16 mouse cellular contexts compared by ENCODE assay signal in the genomic region with DNA sequence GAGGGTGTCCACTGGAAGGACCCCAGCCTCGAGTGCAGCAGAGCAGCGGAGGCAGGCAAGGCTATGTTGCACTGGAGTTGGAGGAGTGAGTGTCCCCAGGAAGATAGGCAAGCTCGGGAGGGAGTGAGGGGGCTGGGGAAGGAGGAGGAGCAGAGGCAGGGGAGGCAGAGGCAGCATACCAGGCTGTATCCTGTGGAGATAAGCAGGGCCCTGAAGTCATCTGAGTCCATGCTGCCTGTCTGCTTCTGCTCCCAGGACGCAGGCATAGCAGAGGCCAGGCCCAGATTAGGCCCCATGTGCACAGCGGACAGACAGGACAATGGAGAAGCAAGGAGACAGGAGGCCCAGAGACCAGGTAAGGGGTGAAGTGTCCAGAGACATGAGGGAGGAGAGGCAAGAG. TPM values are rescaled to one million over a fixed set of nuclear protein-coding genes. Genes with fewer than 3 reads are reported as not detected.
DNase-seq lines count a peak whose midpoint lies in the region; ATAC-seq and TF ChIP-seq lines count a peak whose summit lies in the region.
"Had no signal": no experiment of that assay in that cellular context is flagged by ENCODE, and none has a peak within 500 bp of the region (broad histone marks: within the 10 kb centered on the region; RNA-seq: fewer than 3 reads in every experiment).

No protein-coding gene starts in this region.

- WGBS in embryonic facial prominence, embryonic 12.5 days: 56% methylated on average over 5 of the region's 5 CpGs
- 66% methylated on average over 5 of the region's 5 CpGs for WGBS in embryonic facial prominence, embryonic 10.5 days
- 46% methylated on average over 5 of the region's 5 CpGs for WGBS in midbrain, embryonic 10.5 days
- WGBS in midbrain, embryonic 14.5 days: 51% methylated on average over 5 of the region's 5 CpGs
- 66% methylated on average over 5 of the region's 5 CpGs for WGBS in liver, adult 2 months

- H3K36me3 ChIP-seq in embryonic facial prominence, embryonic 12.5 days: peaks cover 89% of the 10 kb centered on the region
- H3K36me3 ChIP-seq in embryonic facial prominence, embryonic 10.5 days (replicated peaks): peaks cover 93% of the 10 kb centered on the region
- H3K36me3 ChIP-seq in midbrain, embryonic 10.5 days: peaks cover 95% of the 10 kb centered on the region
- H3K36me3 ChIP-seq in midbrain, embryonic 14.5 days (ENCODE audit: control insufficient read depth, insufficient read depth, low read length): peaks cover 86% of the 10 kb centered on the region
- peaks cover 40% of the 10 kb centered on the region; the same call in 1 of the 2 replicates for H3K36me3 ChIP-seq in liver, adult 2 months (ENCODE audit: control insufficient read depth, insufficient read depth, low read length)

- no peak overlapping the region for H3K4me2 ChIP-seq in embryonic facial prominence, embryonic 12.5 days (replicated peaks)
- no peak overlapping the region for H3K4me2 ChIP-seq in midbrain, embryonic 14.5 days (ENCODE audit: low read length)

- no peak for DNase-seq in embryonic facial prominence, embryonic 10.5 days (ENCODE audit: low spot score)
- DNase-seq in midbrain, embryonic 10.5 days (ENCODE audit: low spot score): no peak
- DNase-seq in midbrain, embryonic 14.5 days: no peak
- no peak for DNase-seq in liver, adult 2 months (ENCODE audit: extremely low read depth, low read depth, low spot score)
- peak; percentile 67 for DNase-seq in yolk sac, embryonic 10.5 days (ENCODE audit: low spot score)
- no peak for DNase-seq in frontal cortex, postnatal 10 days (ENCODE audit: low spot score in 2 of 2)
- DNase-seq in adrenal gland, postnatal 4 days (ENCODE audit: low spot score in 2 of 2): no peak
- DNase-seq: cerebellum, adult 2 months; kidney, adult 18-20 months; left cerebral cortex, postnatal 4 days; lung, postnatal 36 days had no signal

- H3K27me3 ChIP-seq in embryonic facial prominence, embryonic 12.5 days: peaks cover 4% of the 10 kb centered on the region
- peaks cover 14% of the 10 kb centered on the region for H3K27me3 ChIP-seq in embryonic facial prominence, embryonic 10.5 days (replicated peaks; ENCODE audit: low read depth, poor library complexity, severe bottlenecking)
- peaks cover 13% of the 10 kb centered on the region for H3K27me3 ChIP-seq in midbrain, embryonic 10.5 days (ENCODE audit: low read depth, poor library complexity, severe bottlenecking)
- peaks cover 2% of the 10 kb centered on the region; the same call in 1 of the 2 replicates for H3K27me3 ChIP-seq in midbrain, embryonic 14.5 days (ENCODE audit: control insufficient read depth, insufficient read depth, low read length)
- no peaks in the 10 kb centered on the region for H3K27me3 ChIP-seq in liver, adult 2 months (ENCODE audit: control insufficient read depth, insufficient read depth, low read length)

- H3K9me3 ChIP-seq in embryonic facial prominence, embryonic 12.5 days: no peaks in the 10 kb centered on the region
- no peaks in the 10 kb centered on the region for H3K9me3 ChIP-seq in embryonic facial prominence, embryonic 10.5 days
- H3K9me3 ChIP-seq in midbrain, embryonic 10.5 days (replicated peaks): no peaks in the 10 kb centered on the region
- H3K9me3 ChIP-seq in midbrain, embryonic 14.5 days (ENCODE audit: control insufficient read depth, low read length): no peaks in the 10 kb centered on the region

- H3K4me3 ChIP-seq in embryonic facial prominence, embryonic 12.5 days: no peak overlapping the region
- no peak overlapping the region; the same call in 1 of the 2 replicates for H3K4me3 ChIP-seq in embryonic facial prominence, embryonic 10.5 days
- no peak overlapping the region for H3K4me3 ChIP-seq in midbrain, embryonic 10.5 days
- H3K4me3 ChIP-seq in midbrain, embryonic 14.5 days (replicated peaks; ENCODE audit: low read depth, low read length): no peak overlapping the region
- H3K4me3 ChIP-seq in liver, adult 2 months (ENCODE audit: insufficient read depth, low read depth, low read length): no peak overlapping the region

- no peak overlapping the region for H3K9ac ChIP-seq in embryonic facial prominence, embryonic 12.5 days
- H3K9ac ChIP-seq in midbrain, embryonic 14.5 days (replicated peaks; ENCODE audit: low read length): no peak overlapping the region
- peak overlapping the region; percentile 16; the same call in 1 of the 2 replicates for H3K9ac ChIP-seq in liver, adult 2 months (ENCODE audit: low read depth, low read length)

- no peak for TF ChIP-seq CTCF in liver, adult 2 months (IDR thresholded peaks at IDR 0.05; ENCODE audit: low read depth, low read length)

- no peaks in the 10 kb centered on the region for H3K4me1 ChIP-seq in embryonic facial prominence, embryonic 12.5 days
- H3K4me1 ChIP-seq in embryonic facial prominence, embryonic 10.5 days: 0 out of 2 replicates have a peak, but pooled peaks cover 8% of the 10 kb centered on the region
- H3K4me1 ChIP-seq in midbrain, embryonic 10.5 days: peaks cover 17% of the 10 kb centered on the region
- no peaks in the 10 kb centered on the region for H3K4me1 ChIP-seq in midbrain, embryonic 14.5 days (ENCODE audit: control insufficient read depth, insufficient read depth, low read length)
- H3K4me1 ChIP-seq in liver, adult 2 months (ENCODE audit: control insufficient read depth, insufficient read depth, low read length): no peaks in the 10 kb centered on the region

- no peaks in the 10 kb centered on the region for H3K79me2 ChIP-seq in liver, adult 2 months (ENCODE audit: control insufficient read depth, insufficient read depth, low read length)

- no peak for TF ChIP-seq POLR2A in liver, adult 2 months (IDR thresholded peaks at IDR 0.05; ENCODE audit: extremely low read depth, insufficient read depth, low read length)

- no peak for ATAC-seq in embryonic facial prominence, embryonic 12.5 days (ENCODE audit: insufficient number of reproducible peaks, insufficient read depth, low FRiP score, low TSS enrichment)
- no peak for ATAC-seq in midbrain, embryonic 14.5 days (ENCODE audit: low FRiP score, low TSS enrichment)
- ATAC-seq: forebrain, embryonic 16.5 days had no signal

- peak overlapping the region; percentile 18; the same call in 1 of the 2 replicates for H3K27ac ChIP-seq in embryonic facial prominence, embryonic 12.5 days
- no peak overlapping the region for H3K27ac ChIP-seq in embryonic facial prominence, embryonic 10.5 days (replicated peaks)
- H3K27ac ChIP-seq in midbrain, embryonic 10.5 days (replicated peaks): peak overlapping the region; percentile 39
- no peak overlapping the region for H3K27ac ChIP-seq in midbrain, embryonic 14.5 days (replicated peaks; ENCODE audit: low read depth, low read length)
- H3K27ac ChIP-seq in liver, adult 2 months (replicated peaks; ENCODE audit: insufficient read depth, low read depth, low read length): peak overlapping the region; percentile 16
- H3K27ac ChIP-seq: stomach, postnatal 0 days had no signal

RNA-seq across cellular contexts. Expression of gene Capn12, which starts 13.7 kb away (rescaled TPM):
- 0.26 and 0.36 TPM in 2 replicates for polyA plus RNA-seq in embryonic facial prominence, embryonic 12.5 days (2016; fragmentation: Nextera tagmentation; extraction: Ambion mirVana)
- 0.44 and 0.55 TPM in 2 replicates for polyA plus RNA-seq in embryonic facial prominence, embryonic 10.5 days (2016; fragmentation: Nextera tagmentation; extraction: Ambion mirVana)
- 0.15 and 0.31 TPM in 2 replicates for polyA plus RNA-seq in midbrain, embryonic 10.5 days (2016; fragmentation: Nextera tagmentation; extraction: Ambion mirVana)
- polyA plus RNA-seq in midbrain, embryonic 14.5 days (2014; fragmentation: Nextera tagmentation; extraction: Ambion mirVana): 0.33 and 0.55 TPM in 2 replicates
- total RNA-seq in liver, adult 2 months (2014; rRNA removed): not detected in 2 replicates
- 0.04 TPM in 1 of 2 replicates, not detected in the other for polyA plus RNA-seq in liver, adult 2 months (2012; rRNA removed)
- under 1 TPM; 0.11 to 0.17 TPM for total RNA-seq in adrenal gland, postnatal 4 days (2021)
- total RNA-seq: granulocyte monocyte progenitor cell, adult 5-6 weeks had no signal

RNA-seq across cellular contexts. Expression of gene Lgals7, which starts 31.3 kb away (rescaled TPM):
- polyA plus RNA-seq in embryonic facial prominence, embryonic 12.5 days (2016; fragmentation: Nextera tagmentation; extraction: Ambion mirVana): 2.4 and 4.2 TPM in 2 replicates
- 0.63 and 1.9 TPM in 2 replicates for polyA plus RNA-seq in embryonic facial prominence, embryonic 10.5 days (2016; fragmentation: Nextera tagmentation; extraction: Ambion mirVana)
- polyA plus RNA-seq in midbrain, embryonic 10.5 days (2016; fragmentation: Nextera tagmentation; extraction: Ambion mirVana): 0.62 and 0.85 TPM in 2 replicates
- polyA plus RNA-seq in midbrain, embryonic 14.5 days (2014; fragmentation: Nextera tagmentation; extraction: Ambion mirVana): 7.9 and 22.6 TPM in 2 replicates
- total RNA-seq in liver, adult 2 months (2014; rRNA removed): not detected in 2 replicates
- not detected in 2 replicates for polyA plus RNA-seq in liver, adult 2 months (2012; rRNA removed)
- total RNA-seq in adrenal gland, postnatal 4 days (2021): 1 to 10 TPM; 3.9 TPM
- total RNA-seq: granulocyte monocyte progenitor cell, adult 5-6 weeks had no signal
- polyA plus RNA-seq: cerebellum, adult 2 months; small intestine, adult 2 months had no signal

Comparison
In these comparisons a context has a peak if more than half of its experiments do, and no peak if none do; other contexts are left out.
1. H3K27ac ChIP-seq: peak in embryonic facial prominence, embryonic 12.5 days (single experiment), midbrain, embryonic 10.5 days (single experiment) and liver, adult 2 months (single experiment); none in embryonic facial prominence, embryonic 10.5 days (single experiment) and midbrain, embryonic 14.5 days (single experiment).